Mouse (Mus musculus) megakaryocyte-erythroid progenitor cell, adult 5 weeks (primary cell): ENCODE measurements around the gene Cxcl5. TPM values are rescaled to one million over a fixed set of nuclear protein-coding genes. Genes with fewer than 3 reads are reported as not detected.

Experiments used
- polyA plus RNA-seq: library from polyadenylated mRNA; stranded (reverse); fragments of >175 nt; gene quantifications from 2 replicates; pipeline ENCODE4 v1.2.3, GENCODE M21; 2012

The Cxcl5 gene
- not detected in 2 replicates for polyA plus RNA-seq

GRCm38 (mm10) chr5:90759077-90760065 lies at the start of gene Cxcl5:
Gene Cxcl5, plus strand, starts transcription at chr5:90759360.

GRCm38 (mm10) chr5:90768218-90768617 lies 9.1 kb downstream of the Cxcl5 start, which contains the start of gene Ppbp:
Gene Ppbp, plus strand, starts transcription at chr5:90768518.

GRCm38 (mm10) chr5:90771880-90772653 lies 12.9 kb downstream of the Cxcl5 start, which contains the start of gene Pf4:
Gene Pf4, plus strand, starts transcription at chr5:90772435.

GRCm38 (mm10) chr5:90785659-90786588 lies 26.8 kb downstream of the Cxcl5 start, which contains the start of gene Cxcl3:
Gene Cxcl3, plus strand, starts transcription at chr5:90786103.

GRCm38 (mm10) chr5:90794195-90794625 lies 35.0 kb downstream of the Cxcl5 start, which contains the start of gene Cxcl15:
Gene Cxcl15, plus strand, starts transcription at chr5:90794534.

Other genes starting within 250 kb of the Cxcl5 start
- not detected in 2 replicates for gene Afm, start 240.4 kb upstream of the Cxcl5 start, polyA plus RNA-seq
- not detected in 2 replicates for gene 5830473C10Rik, start 198.3 kb upstream of the Cxcl5 start, polyA plus RNA-seq
- gene Rassf6, start 118.7 kb upstream of the Cxcl5 start, polyA plus RNA-seq = 0.09 TPM in 1 of 2 replicates, not detected in the other
- gene Ppbp, start 9.2 kb downstream of the Cxcl5 start, polyA plus RNA-seq = 0.07 and 0.12 TPM in 2 replicates
- gene Pf4, start 13.1 kb downstream of the Cxcl5 start, polyA plus RNA-seq = 6.2 and 13.8 TPM in 2 replicates
- gene Cxcl3, start 26.7 kb downstream of the Cxcl5 start, polyA plus RNA-seq = 1.8 and 3.7 TPM in 2 replicates
- gene Cxcl15, start 35.2 kb downstream of the Cxcl5 start, polyA plus RNA-seq = not detected in 2 replicates
- 0.39 and 1.7 TPM in 2 replicates for gene Cxcl1, start 131.9 kb downstream of the Cxcl5 start, polyA plus RNA-seq
- 175 and 222 TPM in 2 replicates for gene Cxcl2, start 144.5 kb downstream of the Cxcl5 start, polyA plus RNA-seq
- gene Mthfd2l, start 171.8 kb downstream of the Cxcl5 start, polyA plus RNA-seq = 8.3 and 12.7 TPM in 2 replicates